ENCODE assay signal across 8 mouse cellular contexts in the genomic region with DNA sequence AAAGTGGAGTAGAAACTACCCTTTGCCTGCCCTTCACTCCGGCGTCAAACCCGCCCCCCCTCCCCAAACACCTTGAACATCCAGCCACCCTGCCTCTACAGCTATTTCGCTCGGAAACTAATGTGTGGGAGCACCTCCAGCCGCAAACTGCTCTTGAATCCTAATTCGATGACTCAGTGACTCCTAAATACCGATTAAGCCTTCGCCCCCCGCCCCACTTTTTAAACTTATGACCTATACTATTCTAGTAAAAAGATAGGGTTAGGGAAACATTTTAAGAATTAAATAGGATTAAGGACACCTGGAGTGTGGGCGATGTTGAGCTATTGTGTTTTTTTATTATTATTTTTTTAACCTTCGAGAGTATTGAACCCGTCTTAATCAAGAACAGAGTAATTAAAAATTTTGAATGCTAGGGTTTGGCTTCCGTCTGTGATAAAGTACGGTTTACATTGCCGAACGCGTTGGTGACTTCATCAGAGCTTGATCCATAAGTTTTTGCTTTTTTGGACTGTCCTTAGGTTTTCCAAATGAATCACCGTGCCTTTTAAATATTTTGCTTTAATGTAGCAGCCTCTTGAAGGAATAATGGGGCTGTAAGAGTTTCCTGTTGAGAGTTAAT. TPM values are rescaled to one million over a fixed set of nuclear protein-coding genes. Genes with fewer than 3 reads are reported as not detected.
A peak's percentile ranks its signal among the peaks of the same experiment; 100 is the strongest.
DNase-seq lines count a peak whose midpoint lies in the region; ATAC-seq and TF ChIP-seq lines count a peak whose summit lies in the region.

No protein-coding gene starts in this region.

- TF ChIP-seq POLR2A in brain, embryonic 14.5 days (IDR thresholded peaks at IDR 0.05; ENCODE audit: borderline replicate concordance, extremely low read depth, insufficient read depth, insufficient read length, poor library complexity, severe bottlenecking), result no peak

- no peak for TF ChIP-seq CTCF in left cerebral cortex, adult 2 months (IDR thresholded peaks at IDR 0.05)
- no peak for TF ChIP-seq CTCF in brain, embryonic 14.5 days (IDR thresholded peaks at IDR 0.05; ENCODE audit: borderline replicate concordance, extremely low read depth, insufficient read depth, insufficient read length)

- peak overlapping the region; percentile 93 for H3K4me3 ChIP-seq in left cerebral cortex, adult 2 months
- peak overlapping the region; percentile 98 for H3K4me3 ChIP-seq in hindbrain, embryonic 10.5 days
- H3K4me3 ChIP-seq in midbrain, embryonic 14.5 days (replicated peaks; ENCODE audit: low read depth, low read length), result peak overlapping the region; percentile 86

- no peaks in the 10 kb centered on the region for H3K9me3 ChIP-seq in hindbrain, embryonic 10.5 days
- H3K9me3 ChIP-seq in midbrain, embryonic 14.5 days (ENCODE audit: control insufficient read depth, low read length), result no peaks in the 10 kb centered on the region

- H3K4me1 ChIP-seq in hindbrain, embryonic 10.5 days (replicated peaks), result peaks cover 37% of the 10 kb centered on the region
- H3K4me1 ChIP-seq in midbrain, embryonic 14.5 days (ENCODE audit: control insufficient read depth, insufficient read depth, low read length), result peaks cover 27% of the 10 kb centered on the region

- no peak for ATAC-seq in midbrain, embryonic 14.5 days (ENCODE audit: low FRiP score, low TSS enrichment)
- no peak for ATAC-seq in CD4-positive, CD25-positive, alpha-beta regulatory T cell, adult 4 months
- ATAC-seq in megakaryocyte-erythroid progenitor cell, adult 5-6 weeks (replicated peaks; ENCODE audit: low FRiP score, low TSS enrichment, poor library complexity, severe bottlenecking), result no peak

- H3K9ac ChIP-seq in midbrain, embryonic 14.5 days (replicated peaks; ENCODE audit: low read length), result peak overlapping the region; percentile 94

- peaks cover 3% of the 10 kb centered on the region; the same call in 1 of the 2 replicates for H3K27me3 ChIP-seq in hindbrain, embryonic 10.5 days (ENCODE audit: insufficient read depth, poor library complexity, severe bottlenecking)
- H3K27me3 ChIP-seq in midbrain, embryonic 14.5 days (ENCODE audit: control insufficient read depth, insufficient read depth, low read length), result no peaks in the 10 kb centered on the region

- peak overlapping the region; percentile 84 for H3K4me2 ChIP-seq in midbrain, embryonic 14.5 days (ENCODE audit: low read length)

- intact Hi-C loops in left cerebral cortex, adult 2 months (cut with DNase I), result loop anchor here (5.0 kb wide), 2 partner anchors 85 to 110 kb away; no protein-coding TSS in a partner anchor
- intact Hi-C loops in left cerebral cortex, postnatal 25 days (cut with DNase I), result loop anchor here (1.0 to 5.0 kb wide), 5 partner anchors 59 to 222 kb away; no protein-coding TSS in a partner anchor

- peak overlapping the region; percentile 100 for H3K27ac ChIP-seq in left cerebral cortex, adult 2 months
- H3K27ac ChIP-seq in hindbrain, embryonic 10.5 days, result peak overlapping the region; percentile 99
- peak overlapping the region; percentile 99 for H3K27ac ChIP-seq in midbrain, embryonic 14.5 days (replicated peaks; ENCODE audit: low read depth, low read length)

- no peak for DNase-seq in left cerebral cortex, adult 2 months (ENCODE audit: extremely low spot score in 1 of 2, low spot score in 2 of 2)
- DNase-seq in left cerebral cortex, postnatal 25 days (ENCODE audit: low spot score in 2 of 2), result no peak
- DNase-seq in brain, embryonic 14.5 days (ENCODE audit: low read depth), result peak; percentile 20
- DNase-seq in hindbrain, embryonic 10.5 days (ENCODE audit: low spot score), result no peak
- DNase-seq in midbrain, embryonic 14.5 days, result peak; percentile 53
- no peak for DNase-seq in spleen, postnatal 36 days (ENCODE audit: low spot score in 2 of 2)

- WGBS in hindbrain, embryonic 10.5 days, result under 1% methylated on average over 19 of the region's 19 CpGs
- WGBS in midbrain, embryonic 14.5 days, result under 1% methylated on average over 19 of the region's 19 CpGs

- H3K36me3 ChIP-seq in hindbrain, embryonic 10.5 days, result peaks cover under 1% of the 10 kb centered on the region; the same call in 1 of the 2 replicates
- H3K36me3 ChIP-seq in midbrain, embryonic 14.5 days (ENCODE audit: control insufficient read depth, insufficient read depth, low read length), result no peaks in the 10 kb centered on the region

RNA-seq across cellular contexts. Expression of gene Spred1, which starts 0.9 kb away (rescaled TPM):
- total RNA-seq in left cerebral cortex, adult 2 months (2021), result 100 to 1,000 TPM; 164 to 174 TPM
- total RNA-seq in left cerebral cortex, postnatal 25 days (2021), result 100 to 1,000 TPM; 142 to 168 TPM
- polyA plus RNA-seq in brain, embryonic 14.5 days (2012; rRNA removed), result 14.4 and 22.7 TPM in 2 replicates
- 8.9 and 12.1 TPM in 2 replicates for polyA plus RNA-seq in hindbrain, embryonic 10.5 days (2016; fragmentation: Nextera tagmentation; extraction: Ambion mirVana)
- polyA plus RNA-seq in midbrain, embryonic 14.5 days (2014; fragmentation: Nextera tagmentation; extraction: Ambion mirVana), result 18.9 and 19.6 TPM in 2 replicates
- 1 to 10 TPM; 1.1 to 2.3 TPM for polyA plus RNA-seq in CD4-positive, CD25-positive, alpha-beta regulatory T cell, adult 4 months (2017; shearing (Covaris generic))
- 17.9 and 23.3 TPM in 2 replicates for total RNA-seq in megakaryocyte-erythroid progenitor cell, adult 5-6 weeks (2014; fragmentation: Nextera tagmentation)
- 25.8 and 43.1 TPM in 2 replicates for total RNA-seq in megakaryocyte-erythroid progenitor cell, adult 5-6 weeks (2017)

Comparison
In these comparisons a context has a peak if more than half of its experiments do, and no peak if none do; other contexts are left out.
1. DNase-seq: peak in brain, embryonic 14.5 days (single experiment) and midbrain, embryonic 14.5 days (single experiment); none in left cerebral cortex, adult 2 months (0 of 2), left cerebral cortex, postnatal 25 days (0 of 2), hindbrain, embryonic 10.5 days (single experiment) and spleen, postnatal 36 days (0 of 2).
2. Peak in every context shown above with its lines, with median percentiles within 50 percentile points of each other: H3K27ac ChIP-seq and H3K4me3 ChIP-seq.